Mouse (Mus musculus) myocyte (in vitro differentiated cells): Measurements from ENCODE around the gene Tiam1. TPM values are rescaled to one million over a fixed set of nuclear protein-coding genes. Genes with fewer than 3 reads are reported as not detected.

ENCODE experiments used
- H3K27me3 ChIP-seq: one replicate; pipeline ENCODE4 v1.6.1; 2011; ENCODE audit not compliant: control insufficient read depth, insufficient read depth, insufficient read length
- H3K36me3 ChIP-seq: one replicate; pipeline ENCODE4 v1.6.1; 2011; ENCODE audit not compliant: control insufficient read depth, insufficient read depth
- H3K4me2 ChIP-seq: one replicate; pipeline ENCODE4 v1.6.1; 2011; ENCODE audit warnings: low read depth, control low read depth
- H3K4me3 ChIP-seq: one replicate; pipeline ENCODE4 v1.5.1; 2011; ENCODE audit warnings: mild to moderate bottlenecking, control low read depth, moderate library complexity
- H3K79me2 ChIP-seq: one replicate; pipeline ENCODE4 v1.6.1; 2011; ENCODE audit not compliant: control insufficient read depth, insufficient read depth
- H3ac ChIP-seq: one replicate; pipeline ENCODE4 v1.6.1; 2011; ENCODE audit not compliant: control insufficient read depth, insufficient read length
- CEBPB ChIP-seq: IDR thresholded peaks from 2 replicates; pipeline ENCODE4 v1.6.1; 2011; ENCODE audit warnings: mild to moderate bottlenecking, moderate library complexity; ENCODE audit not compliant: poor library complexity, insufficient read depth, severe bottlenecking
- E2F4 ChIP-seq: IDR thresholded peaks from one replicate; pipeline ENCODE4 v1.6.1; 2011; ENCODE audit warnings: mild to moderate bottlenecking, control low read depth, moderate library complexity; ENCODE audit not compliant: insufficient read depth
- MAX ChIP-seq: IDR thresholded peaks from one replicate; pipeline ENCODE4 v1.6.1; 2011; ENCODE audit warnings: low read depth, mild to moderate bottlenecking, control low read depth
- MYOD1 ChIP-seq, 3 experiments: IDR thresholded peaks; one replicate each; pipeline ENCODE4 v1.6.1; 2011; ENCODE audit warnings: control low read depth in 2 of 3, low read depth in 2 of 3, mild to moderate bottlenecking in 2 of 3, moderate library complexity in 1 of 3; ENCODE audit not compliant: insufficient read length in 2 of 3, control insufficient read depth in 1 of 3
- MYOG ChIP-seq, 3 experiments: IDR thresholded peaks; one replicate each; pipeline ENCODE4 v1.6.1; 2011; ENCODE audit warnings: control low read depth in 2 of 3, low read depth in 2 of 3, mild to moderate bottlenecking in 2 of 3; ENCODE audit not compliant: insufficient read length in 2 of 3, control insufficient read depth in 1 of 3, insufficient read depth in 1 of 3
- POLR2A ChIP-seq: IDR thresholded peaks from one replicate; pipeline ENCODE4 v1.6.1; 2011; ENCODE audit warnings: low read depth, mild to moderate bottlenecking, control low read depth, moderate library complexity; ENCODE audit not compliant: insufficient read length
- POLR2AphosphoS2 ChIP-seq: IDR thresholded peaks from one replicate; pipeline ENCODE4 v1.6.1; 2011; ENCODE audit warnings: low read depth, control low read depth; ENCODE audit not compliant: insufficient read length
- REST ChIP-seq: IDR thresholded peaks from one replicate; pipeline ENCODE4 v1.6.1; 2011; ENCODE audit warnings: mild to moderate bottlenecking, control low read depth, moderate library complexity; ENCODE audit not compliant: insufficient read depth, insufficient read length
- SRF ChIP-seq: IDR thresholded peaks from one replicate; pipeline ENCODE4 v1.6.1; 2011; ENCODE audit warnings: low read depth; ENCODE audit not compliant: control insufficient read depth, insufficient read length
- TCF12 ChIP-seq: IDR thresholded peaks from one replicate; pipeline ENCODE4 v1.6.1; 2011; ENCODE audit warnings: mild to moderate bottlenecking, control low read depth; ENCODE audit not compliant: poor library complexity, insufficient read depth, severe bottlenecking
- TCF3 ChIP-seq: IDR thresholded peaks from one replicate; pipeline ENCODE4 v1.6.1; 2011; ENCODE audit warnings: low read depth, control low read depth; ENCODE audit not compliant: insufficient read length
- USF1 ChIP-seq: IDR thresholded peaks from one replicate; pipeline ENCODE4 v1.6.1; 2011; ENCODE audit warnings: low read depth, mild to moderate bottlenecking, control low read depth, moderate library complexity
- polyA plus RNA-seq: library from polyadenylated mRNA; unstranded; fragments of >200 nt; fragmentation: generic; extraction: Trizol; gene quantifications from one replicate; pipeline ENCODE4 v1.2.1, GENCODE M21; 2012; ENCODE audit warnings: missing spikeins

Tiam1 gene
- polyA plus RNA-seq, 1 experiment = 2.2 TPM

- H3K79me2 ChIP-seq = no peaks in the 10 kb centered on the region
- H3K36me3 ChIP-seq = no peaks in the 10 kb centered on the region
- H3K27me3 ChIP-seq = no peaks in the 10 kb centered on the region
- no peak overlapping the region for H3K4me2 ChIP-seq
- H3K4me3 ChIP-seq = no peak overlapping the region
- H3ac ChIP-seq = no peak overlapping the region
- no peak for TF ChIP-seq TCF3
- TF ChIP-seq MYOG (IDR thresholded peaks at IDR 0.05; ENCODE audit: control insufficient read depth in 1 of 3, insufficient read depth in 1 of 3, insufficient read length in 2 of 3, low read depth in 2 of 3) = no peak
- TF ChIP-seq MAX = no peak
- no peak for TF ChIP-seq MYOD1 (IDR thresholded peaks at IDR 0.05; ENCODE audit: control insufficient read depth in 1 of 3, insufficient read length in 2 of 3, low read depth in 2 of 3)
- TF ChIP-seq USF1 = no peak
- TF ChIP-seq SRF = no peak
- TF ChIP-seq E2F4 = no peak
- no peak for TF ChIP-seq POLR2A
- no peak for TF ChIP-seq POLR2AphosphoS2
- TF ChIP-seq CEBPB = no peak
- no peak for TF ChIP-seq TCF12
- TF ChIP-seq REST = no peak
Observed at GRCm38 (mm10) chr16:89837096-89837495, 306.5 kb downstream of the Tiam1 start.

GRCm38 (mm10) chr16:89835551-89835950, 308.0 kb downstream of the Tiam1 start:
- Histone ChIP-seq H3K36me3 (no peaks in the 10 kb centered on the region), H3K79me2 (no peaks in the 10 kb centered on the region), H3ac (no peak overlapping the region), H3K27me3 (no peaks in the 10 kb centered on the region), H3K4me3 (no peak overlapping the region), H3K4me2 (peak overlapping the region; percentile 27)
- TF ChIP-seq TCF12 (no peak), CEBPB (no peak), E2F4 (no peak), POLR2AphosphoS2 (no peak), TCF3 (no peak), USF1 (no peak), MYOG (IDR thresholded peaks at IDR 0.05; ENCODE audit: control insufficient read depth in 1 of 3, insufficient read depth in 1 of 3, insufficient read length in 2 of 3, low read depth in 2 of 3) (no peak), REST (no peak), MAX (no peak), POLR2A (no peak), SRF (no peak), MYOD1 (IDR thresholded peaks at IDR 0.05; ENCODE audit: control insufficient read depth in 1 of 3, insufficient read length in 2 of 3, low read depth in 2 of 3) (no peak)

- no peak overlapping the region for H3K4me2 ChIP-seq
- H3K36me3 ChIP-seq = no peaks in the 10 kb centered on the region
- H3K79me2 ChIP-seq = no peaks in the 10 kb centered on the region
- no peak overlapping the region for H3ac ChIP-seq
- no peaks in the 10 kb centered on the region for H3K27me3 ChIP-seq
- H3K4me3 ChIP-seq = no peak overlapping the region
- TF ChIP-seq TCF3 = no peak
- no peak for TF ChIP-seq POLR2AphosphoS2
- TF ChIP-seq REST = no peak
- TF ChIP-seq POLR2A = no peak
- TF ChIP-seq MYOD1 (IDR thresholded peaks at IDR 0.05; ENCODE audit: control insufficient read depth in 1 of 3, insufficient read length in 2 of 3, low read depth in 2 of 3) = no peak
- no peak for TF ChIP-seq USF1
- TF ChIP-seq MAX = no peak
- TF ChIP-seq MYOG (IDR thresholded peaks at IDR 0.05; ENCODE audit: control insufficient read depth in 1 of 3, insufficient read depth in 1 of 3, insufficient read length in 2 of 3, low read depth in 2 of 3) = no peak
- no peak for TF ChIP-seq E2F4
- no peak for TF ChIP-seq SRF
- no peak for TF ChIP-seq CEBPB
- no peak for TF ChIP-seq TCF12
Observed at GRCm38 (mm10) chr16:89833011-89833410, 310.6 kb downstream of the Tiam1 start.

GRCm38 (mm10) chr16:89831172-89831571, 312.4 kb downstream of the Tiam1 start:
- Histone ChIP-seq H3K4me2 (no peak overlapping the region), H3ac (no peak overlapping the region)

More at GRCm38 (mm10) chr16:89831172-89831571, 312.4 kb downstream of the Tiam1 start:
- no peaks in the 10 kb centered on the region for H3K27me3 ChIP-seq
- no peaks in the 10 kb centered on the region for H3K36me3 ChIP-seq
- no peaks in the 10 kb centered on the region for H3K79me2 ChIP-seq
- H3K4me3 ChIP-seq = no peak overlapping the region
- TF ChIP-seq MYOD1 (IDR thresholded peaks at IDR 0.05; ENCODE audit: control insufficient read depth in 1 of 3, insufficient read length in 2 of 3, low read depth in 2 of 3) (no peak), TCF3 (no peak), MAX (no peak), TCF12 (no peak), REST (no peak), POLR2A (no peak), CEBPB (no peak), MYOG (IDR thresholded peaks at IDR 0.05; ENCODE audit: control insufficient read depth in 1 of 3, insufficient read depth in 1 of 3, insufficient read length in 2 of 3, low read depth in 2 of 3) (no peak), USF1 (no peak), E2F4 (no peak), SRF (no peak), POLR2AphosphoS2 (no peak)
